Mouse (Mus musculus): ENCODE measurements around the gene Fat1.

GRCm38 (mm10) chr8:45015876-45016275, 80.6 kb downstream of the Fat1 start:
- TF ChIP-seq CTCF (IDR thresholded peaks at IDR 0.05; ENCODE audit: low read depth, low read length) (no peak), POLR2A (IDR thresholded peaks at IDR 0.05; ENCODE audit: insufficient read depth, low read length) (no peak)

Data from ES-Bruce4 (cell line).